Mouse (Mus musculus): ENCODE measurements around the gene Card14.

- TF ChIP-seq SIN3A (IDR thresholded peaks at IDR 0.05; ENCODE audit: low read length) (no peak), NELFE (IDR thresholded peaks at IDR 0.05; ENCODE audit: low read depth, low read length) (no peak), USF1 (IDR thresholded peaks at IDR 0.05; ENCODE audit: low read depth, low read length) (no peak)
These were observed 6.6 kb upstream of the Card14 start for GRCm38 (mm10) chr11:119300986-119301385.

Data from CH12.LX (cell line).